Mouse (Mus musculus) midbrain, postnatal 0 days (tissue): ENCODE data around the gene Phf7. TPM values are rescaled to one million over a fixed set of nuclear protein-coding genes. Genes with fewer than 3 reads are reported as not detected.
A peak's percentile ranks its signal among the peaks of the same experiment; 100 is the strongest.

Source experiments
- ATAC-seq: fragments of 200-750 bp; cut with Nextera tagmentation; 2 replicates; pipeline ENCODE4 v1.8.0; 2017; ENCODE audit warnings: moderate number of reproducible peaks, mild to moderate bottlenecking, moderate TSS enrichment, moderate library complexity; ENCODE audit not compliant: low FRiP score
- DNase-seq: peaks from one replicate; pipeline ENCODE4 v3.0.0-alpha.2; 2015; ENCODE audit warnings: low spot score
- H3K27ac ChIP-seq: fragments of 300-500 bp; sonication (generic); 2 replicates; pipeline ENCODE4 v1.5.1; 2014; ENCODE audit warnings: low read depth, mild to moderate bottlenecking, low read length, mixed read lengths
- H3K27me3 ChIP-seq: fragments of 300-500 bp; sonication (generic); 2 replicates; pipeline ENCODE4 v1.6.1; 2014; ENCODE audit warnings: low read length, control low read depth, mixed read lengths; ENCODE audit not compliant: insufficient read depth
- H3K36me3 ChIP-seq: fragments of 300-500 bp; sonication (generic); 2 replicates; pipeline ENCODE4 v1.6.1; 2014; ENCODE audit warnings: low read length, control low read depth, mixed read lengths; ENCODE audit not compliant: insufficient read depth
- H3K4me1 ChIP-seq: fragments of 300-500 bp; sonication (generic); 2 replicates; pipeline ENCODE4 v1.6.1; 2014; ENCODE audit warnings: mild to moderate bottlenecking, control low read depth, antibody characterized with exemption, low read length, mixed read lengths; ENCODE audit not compliant: insufficient read depth
- H3K4me2 ChIP-seq: fragments of 300-500 bp; sonication (generic); 2 replicates; pipeline ENCODE4 v1.6.1; 2014; ENCODE audit warnings: low read depth, mild to moderate bottlenecking, low read length, mixed read lengths; ENCODE audit not compliant: poor library complexity, severe bottlenecking
- H3K4me3 ChIP-seq: fragments of 300-500 bp; sonication (generic); 2 replicates; pipeline ENCODE4 v1.5.1; 2014; ENCODE audit warnings: low read depth, mild to moderate bottlenecking, low read length, moderate library complexity
- H3K9ac ChIP-seq: fragments of 300-500 bp; sonication (generic); replicated peaks from 2 replicates; pipeline ENCODE4 v1.6.1; 2014; ENCODE audit warnings: mild to moderate bottlenecking, low read length, moderate library complexity, mixed read lengths; ENCODE audit not compliant: poor library complexity, severe bottlenecking
- H3K9me3 ChIP-seq: fragments of 300-500 bp; sonication (generic); 2 replicates; pipeline ENCODE4 v1.6.1; 2016; ENCODE audit warnings: low read length, control low read depth
- CTCF ChIP-seq: IDR thresholded peaks from 2 replicates; pipeline ENCODE4 v1.5.1; 2016; ENCODE audit warnings: antibody characterized with exemption, mild to moderate bottlenecking
- WGBS: fragments of 180-500 bp; shearing (Covaris S2); extraction: QIAGEN DNeasy Blood & Tissue Kit; methylation state at CpG from one replicate; pipeline ENCODE4 v1.1.7; 2014; 5-methylcytosine and 5-hydroxymethylcytosine counted together
- polyA plus RNA-seq: library from polyadenylated mRNA; unstranded; fragments of >200 nt; fragmentation: Nextera tagmentation; extraction: Ambion mirVana; gene quantifications from 2 replicates; pipeline ENCODE4 v1.2.1, GENCODE M21; 2015
- total RNA-seq: library from RNA; depleted of rRNA; stranded (reverse); fragments of >200 nt; gene quantifications from 2 replicates; pipeline ENCODE4 v1.2.3, GENCODE M21; 2014

Phf7 gene
- total and polyA plus RNA-seq, 2 experiments from 2014 or later: 4.4 to 8.7 TPM

DNA sequence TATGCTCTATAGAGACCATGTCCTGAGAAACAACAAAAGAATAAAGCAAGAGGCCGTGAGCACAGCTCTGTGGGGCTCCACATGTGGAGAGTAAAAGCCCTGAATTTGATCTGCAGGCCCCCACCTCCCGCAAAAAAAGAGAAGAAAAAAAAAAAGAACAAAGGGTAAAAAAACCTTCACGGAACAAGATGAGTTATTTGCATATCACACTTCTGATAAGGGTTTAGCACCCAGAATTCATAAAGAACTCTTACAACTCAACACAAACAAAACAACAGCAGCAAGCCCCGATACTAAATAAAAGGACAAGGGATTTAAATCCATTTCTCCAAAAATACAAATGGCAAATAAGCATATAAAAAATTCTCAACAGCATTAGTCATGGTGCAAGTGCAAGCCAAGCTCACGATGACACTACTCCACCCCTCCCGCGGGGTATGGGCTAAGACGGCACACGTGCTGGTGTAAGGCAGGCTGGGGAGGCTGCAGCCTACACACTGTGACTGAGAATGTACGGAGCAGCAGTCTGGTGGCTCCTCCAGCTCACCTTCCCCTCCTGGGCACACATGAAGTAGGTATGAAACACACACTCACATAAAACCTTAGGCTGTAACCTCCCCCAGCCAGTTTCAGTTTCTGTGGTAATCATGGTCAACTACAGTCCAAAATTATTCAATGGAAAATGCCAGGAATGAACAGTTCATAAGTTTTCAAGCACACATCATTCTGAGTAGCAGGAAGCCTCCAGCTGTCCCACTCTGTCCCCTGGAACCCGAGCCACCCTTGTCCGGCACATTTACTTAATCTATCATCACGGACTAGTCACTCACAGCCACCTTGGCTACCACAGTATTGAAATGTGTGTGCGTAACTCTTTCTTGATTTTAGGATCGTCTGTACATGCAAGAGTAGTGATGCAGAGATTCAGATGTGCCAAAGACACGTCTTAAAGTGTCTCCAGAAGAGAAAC lies 53.3 kb downstream of the Phf7 start:
- no peak for ATAC-seq
- WGBS: 41% methylated on average over 16 of the region's 16 CpGs
- Histone ChIP-seq H3K27ac (no peak overlapping the region), H3K9me3 (no peaks in the 10 kb centered on the region), H3K4me1 (no peaks in the 10 kb centered on the region), H3K27me3 (no peaks in the 10 kb centered on the region), H3K36me3 (peaks cover 46% of the 10 kb centered on the region), H3K4me2 (no peak overlapping the region), H3K4me3 (no peak overlapping the region), H3K9ac (no peak overlapping the region)
- no peak for TF ChIP-seq CTCF
- DNase-seq: peak; percentile 33

DNA sequence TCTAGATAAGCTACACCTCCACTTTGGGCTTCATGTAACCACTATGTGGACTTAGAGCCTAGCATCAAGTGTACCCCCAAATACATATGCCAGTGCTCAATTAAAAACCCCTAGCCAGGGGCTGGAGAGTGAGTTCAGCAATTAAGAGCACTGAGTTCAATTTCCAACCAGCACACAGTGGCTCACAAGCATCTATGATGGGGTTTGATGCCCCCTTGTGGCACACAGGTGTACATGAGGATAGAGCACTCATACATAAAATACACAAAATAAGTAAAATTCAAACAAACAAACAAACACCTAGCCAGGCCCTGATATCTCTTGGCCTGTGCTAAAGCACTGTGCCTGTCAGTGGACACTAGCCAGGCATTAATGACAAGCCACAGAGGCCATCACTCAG lies 55.1 kb downstream of the Phf7 start:
- H3K9ac ChIP-seq: no peak overlapping the region
- H3K4me1 ChIP-seq: no peaks in the 10 kb centered on the region
- ATAC-seq: no peak; the same call in 1 of the 2 replicates

DNA sequence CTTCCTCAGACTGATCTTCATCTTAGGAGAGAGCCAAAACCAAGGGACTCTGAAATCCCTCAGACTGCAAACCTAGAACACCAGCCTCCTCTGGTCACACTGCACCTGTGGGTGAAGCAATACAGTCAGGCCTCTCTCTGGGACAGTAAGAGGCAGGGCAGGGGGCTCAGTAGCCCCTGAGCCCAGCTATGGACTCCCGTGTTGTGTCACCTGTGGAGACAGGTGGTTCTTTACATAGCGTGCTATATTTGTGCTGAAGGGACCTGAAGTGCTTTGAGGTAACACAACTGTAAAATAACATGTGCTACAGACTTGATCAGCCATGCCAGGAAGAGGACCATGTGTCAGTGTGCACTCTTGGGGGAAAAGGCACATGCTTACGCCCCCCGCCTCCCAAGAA lies 55.6 kb downstream of the Phf7 start:
- WGBS: 94% methylated on average over 4 of the region's 4 CpGs
- Histone ChIP-seq H3K4me1 (no peaks in the 10 kb centered on the region), H3K4me3 (no peak overlapping the region), H3K36me3 (peaks cover 51% of the 10 kb centered on the region), H3K27me3 (no peaks in the 10 kb centered on the region), H3K4me2 (no peak overlapping the region), H3K9me3 (no peaks in the 10 kb centered on the region), H3K27ac (no peak overlapping the region), H3K9ac (no peak overlapping the region)
- DNase-seq (no peak), ATAC-seq (no peak)
- TF ChIP-seq CTCF: no peak

More for the DNA sequence above, 55.1 kb downstream of the Phf7 start:
- peak; percentile 73 for TF ChIP-seq CTCF
- H3K36me3 ChIP-seq: peaks cover 49% of the 10 kb centered on the region
- H3K27me3 ChIP-seq: no peaks in the 10 kb centered on the region
- no peak overlapping the region for H3K4me2 ChIP-seq
- H3K4me3 ChIP-seq: no peak overlapping the region
- no peak overlapping the region for H3K27ac ChIP-seq
- no peaks in the 10 kb centered on the region for H3K9me3 ChIP-seq
- peak; percentile 50 for DNase-seq

DNA sequence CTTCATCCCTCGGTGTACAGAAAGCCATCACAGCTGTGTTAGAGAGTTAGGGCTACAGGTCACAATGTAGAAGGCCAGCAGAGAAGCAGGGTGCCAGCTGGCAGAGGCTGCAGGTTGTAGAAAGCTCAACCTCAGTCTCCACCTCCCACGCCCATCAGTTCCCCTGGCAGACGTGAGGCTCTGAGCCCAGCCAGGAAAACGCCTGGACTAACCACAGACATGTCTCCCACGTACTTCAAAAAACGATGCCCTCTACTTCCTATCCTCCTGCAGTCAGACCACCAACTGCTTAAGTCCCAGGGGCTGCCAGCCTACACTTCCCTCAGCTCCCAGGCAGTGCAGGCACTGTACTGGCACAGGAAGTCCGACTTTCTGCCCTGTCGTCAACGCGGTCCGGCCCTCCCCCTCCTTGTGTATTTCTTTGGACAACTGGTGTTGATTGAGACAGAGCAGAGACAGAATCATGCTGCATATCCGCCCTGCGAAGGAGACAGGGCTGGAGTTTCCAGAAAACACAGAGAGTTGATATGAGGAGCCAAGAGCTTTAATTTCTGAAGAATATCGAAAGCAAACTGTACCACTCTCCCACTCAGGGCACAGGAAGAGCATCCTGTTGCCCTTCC lies 56.1 kb downstream of the Phf7 start:
- ATAC-seq: no peak
- Histone ChIP-seq H3K27ac (no peak overlapping the region), H3K4me1 (no peaks in the 10 kb centered on the region), H3K4me2 (no peak overlapping the region), H3K27me3 (no peaks in the 10 kb centered on the region), H3K9me3 (no peaks in the 10 kb centered on the region), H3K36me3 (peaks cover 51% of the 10 kb centered on the region), H3K4me3 (no peak overlapping the region), H3K9ac (no peak overlapping the region)
- 77% methylated on average over 14 of the region's 14 CpGs for WGBS
- no peak for TF ChIP-seq CTCF
- peak; percentile 29 for DNase-seq

DNA sequence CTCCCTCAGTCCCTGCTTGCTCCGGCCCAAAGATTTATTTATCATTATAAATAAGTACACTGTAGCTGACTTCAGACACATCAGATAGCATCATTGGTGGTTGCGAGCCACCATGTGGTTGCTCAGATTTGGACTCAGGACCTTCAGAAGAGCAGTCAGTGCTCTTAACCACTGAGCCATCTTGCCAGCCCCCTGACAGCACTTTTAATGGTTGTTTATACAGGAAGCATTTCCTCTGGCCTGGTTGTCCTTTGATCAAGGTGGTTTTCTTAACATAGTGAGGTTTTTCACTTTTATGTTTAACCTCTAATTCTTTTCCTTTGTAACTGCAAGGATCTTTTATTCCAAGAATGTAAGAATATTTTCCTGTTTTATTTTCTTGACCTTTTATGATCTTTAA lies 56.7 kb downstream of the Phf7 start:
- Histone ChIP-seq H3K4me3 (no peak overlapping the region), H3K4me1 (no peaks in the 10 kb centered on the region), H3K4me2 (no peak overlapping the region), H3K36me3 (peaks cover 55% of the 10 kb centered on the region), H3K9ac (no peak overlapping the region), H3K9me3 (no peaks in the 10 kb centered on the region), H3K27me3 (no peaks in the 10 kb centered on the region), H3K27ac (no peak overlapping the region)
- DNase-seq (no peak), ATAC-seq (no peak)
- TF ChIP-seq CTCF: no peak
- 88% methylated on average over 2 of the region's 2 CpGs for WGBS

DNA sequence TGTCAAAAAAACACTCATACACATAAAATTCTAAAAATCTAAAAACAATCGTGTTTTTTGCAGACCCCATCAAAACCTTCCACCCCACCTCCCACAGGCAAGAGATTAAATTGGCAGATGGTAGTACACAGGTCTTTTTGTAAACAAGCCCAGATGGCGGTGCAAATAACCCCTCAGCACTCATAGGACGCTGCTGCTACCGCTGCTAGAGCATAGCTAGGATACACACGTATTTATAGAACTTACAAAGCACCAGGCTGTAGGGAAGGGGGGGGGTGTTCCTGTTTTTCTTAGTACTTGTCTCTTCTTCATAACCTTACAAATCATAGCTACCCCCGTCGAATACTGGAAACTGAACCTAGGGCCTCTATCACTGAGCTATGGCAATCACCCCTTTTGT lies 57.3 kb downstream of the Phf7 start:
- ATAC-seq (no peak), DNase-seq (peak; percentile 26)
- Histone ChIP-seq H3K27me3 (no peaks in the 10 kb centered on the region), H3K27ac (no peak overlapping the region), H3K4me3 (no peak overlapping the region), H3K9me3 (no peaks in the 10 kb centered on the region), H3K4me2 (no peak overlapping the region), H3K9ac (no peak overlapping the region), H3K4me1 (no peaks in the 10 kb centered on the region; the same call in 1 of the 2 replicates), H3K36me3 (peaks cover 62% of the 10 kb centered on the region)
- no peak for TF ChIP-seq CTCF
- 81% methylated on average over 7 of the region's 7 CpGs for WGBS
